Mouse (Mus musculus) gonadal fat pad, adult 2 months (tissue): ENCODE data around the gene Asb15. TPM values are rescaled to one million over a fixed set of nuclear protein-coding genes. Genes with fewer than 3 reads are reported as not detected.

ENCODE experiments used
- DNase-seq: peaks from one replicate; pipeline ENCODE4 v3.0.0-alpha.2; 2012; ENCODE audit warnings: low read depth
- polyA plus RNA-seq: library from polyadenylated mRNA; depleted of rRNA; stranded (reverse); fragments of >200 nt; gene quantifications from 2 replicates; pipeline ENCODE4 v1.2.3, GENCODE M21; 2012; rRNA removed

The Asb15 gene
- polyA plus RNA-seq: 0.36 and 0.41 TPM in 2 replicates

DNA sequence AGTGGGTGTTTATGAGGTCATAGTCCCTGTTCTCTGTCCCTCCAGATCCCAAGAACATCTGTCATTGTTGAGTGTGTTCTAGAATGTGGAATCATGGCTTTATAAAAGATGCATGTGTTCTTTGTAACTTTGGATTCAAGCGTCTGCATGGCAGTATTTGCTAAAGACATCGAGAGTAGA is at the start of gene Asb15:
Gene Asb15, plus strand, starts transcription at position 81 of the 180 bp plus-strand sequence.
- no peak for DNase-seq

DNA sequence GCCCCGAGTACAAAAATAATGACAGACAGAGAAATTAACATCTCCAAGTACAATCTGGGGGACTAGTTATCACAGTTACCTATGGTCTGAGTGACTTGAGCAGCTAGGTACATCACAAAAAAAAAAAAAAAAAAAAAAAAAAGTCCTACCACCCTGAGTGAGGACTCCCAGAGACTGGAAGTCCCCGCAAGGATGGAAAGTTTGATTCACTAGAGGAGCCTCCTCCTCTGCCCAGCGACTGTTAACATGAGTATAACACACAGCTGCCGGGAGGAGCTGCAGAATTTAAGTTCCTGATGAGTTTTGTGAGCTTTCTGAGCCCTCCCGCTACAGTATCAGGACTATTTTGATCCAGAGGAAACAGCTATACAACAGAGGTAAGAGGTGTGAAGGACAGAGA is 41.4 kb upstream of the Asb15 start:
- DNase-seq: no peak

- no peak for DNase-seq
These were observed 37.6 kb upstream of the Asb15 start for GRCm38 (mm10) chr6:24490341-24490740.

GRCm38 (mm10) chr6:24504141-24504540 is 23.8 kb upstream of the Asb15 start:
- DNase-seq: no peak

GRCm38 (mm10) chr6:24514552-24515284 is 13.2 kb upstream of the Asb15 start, which contains the start of gene Iqub:
Gene Iqub (minus strand): TSS chr6:24515067.
- no peak for DNase-seq

DNA sequence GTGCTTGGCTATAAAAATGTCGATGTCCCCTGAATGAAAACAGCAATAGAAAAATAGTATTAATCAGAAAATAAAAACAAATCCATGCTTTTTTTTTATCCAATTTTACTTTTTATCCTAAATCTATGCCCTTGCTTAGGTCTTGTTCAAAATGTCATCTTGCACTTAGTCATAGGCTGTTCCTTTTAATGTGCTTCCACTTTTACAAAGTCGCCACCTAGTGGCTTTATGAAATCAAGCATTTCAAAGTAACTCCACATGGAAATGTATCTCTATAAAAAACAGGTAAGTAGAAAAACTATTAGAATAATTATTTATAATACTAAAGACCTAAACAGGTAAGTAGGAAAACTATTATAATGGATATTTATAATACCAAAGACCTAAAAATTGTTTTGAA is 11.7 kb upstream of the Asb15 start:
- no peak for DNase-seq

DNA sequence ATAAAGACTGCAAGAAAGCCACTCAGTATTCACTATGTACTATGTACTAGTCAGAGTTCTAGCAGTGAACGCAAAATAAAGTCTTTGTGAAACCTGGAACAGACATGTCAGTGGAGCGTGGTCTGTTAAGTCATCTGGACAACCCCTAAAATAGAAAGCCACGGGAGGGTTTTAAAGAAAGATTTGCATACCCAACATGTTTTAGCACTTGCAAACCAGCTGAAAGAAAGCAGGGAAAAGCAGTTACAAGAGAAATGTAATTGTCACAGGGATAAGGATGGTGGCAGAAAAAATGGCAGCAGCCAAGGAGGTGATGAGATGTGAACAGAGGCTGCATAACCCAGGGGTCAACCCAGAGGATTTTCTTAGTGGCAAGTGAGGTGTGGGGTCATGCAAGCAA is 2.2 kb upstream of the Asb15 start:
- DNase-seq: no peak

- peak; percentile 77 for DNase-seq
These were observed 535 bp upstream of the Asb15 start, which contains the start of gene Ndufa5 for GRCm38 (mm10) chr6:24527155-24528063. Gene Ndufa5 (minus strand): TSS chr6:24528013.

DNA sequence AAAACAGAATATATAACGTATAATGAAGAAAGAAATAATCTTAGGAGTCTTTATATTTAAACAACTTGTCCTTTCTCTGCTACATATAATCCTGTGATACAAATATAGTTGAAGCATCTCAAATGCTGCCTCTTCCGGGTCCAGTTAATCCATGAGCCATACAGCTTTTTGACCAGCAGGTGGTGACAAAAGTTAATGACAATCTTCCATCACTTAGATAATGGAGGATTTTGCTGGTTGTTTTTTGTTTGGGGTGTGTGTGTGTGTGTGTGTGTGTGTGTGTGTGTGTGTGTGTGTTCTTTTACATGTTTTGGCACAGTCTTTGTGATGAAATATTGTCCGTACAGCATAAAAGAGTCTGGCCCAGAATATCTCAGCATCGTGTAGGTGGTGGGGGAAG is 2.2 kb downstream of the Asb15 start:
- DNase-seq: no peak

DNA sequence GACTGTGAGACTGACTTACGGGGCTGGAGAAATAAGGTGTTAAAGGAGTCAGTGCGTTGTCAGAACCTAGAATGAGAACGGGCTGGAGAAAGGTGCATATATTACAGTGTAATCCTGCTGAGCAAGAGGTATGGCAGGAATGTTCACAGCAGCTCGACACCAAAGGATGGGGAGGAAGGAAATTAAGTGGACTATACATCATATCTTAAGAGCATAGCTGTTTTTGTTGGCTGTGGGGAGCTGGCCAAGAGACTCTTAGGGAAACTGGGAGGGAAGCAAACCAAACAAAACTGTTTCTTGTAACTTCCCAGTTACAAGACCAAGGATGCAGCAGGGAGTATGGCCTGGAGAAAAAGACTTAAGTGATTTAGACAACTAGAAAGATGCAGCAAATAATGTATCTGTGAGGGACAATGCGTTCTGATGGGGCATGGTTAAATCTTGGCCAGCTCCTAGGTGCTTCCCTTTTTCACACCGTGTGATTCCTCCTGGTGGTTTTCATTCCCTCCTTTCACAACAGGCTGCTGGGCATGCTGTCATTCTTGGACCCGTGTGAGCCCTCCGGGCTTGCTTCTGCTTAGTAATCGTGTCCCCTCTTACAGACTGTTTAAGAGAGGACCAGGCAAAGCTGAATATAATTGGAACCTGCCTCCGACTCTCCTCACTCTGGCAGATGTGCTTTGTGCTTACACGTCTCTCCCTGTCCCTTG is 2.9 kb downstream of the Asb15 start:
- no peak for DNase-seq

- DNase-seq: no peak
These were observed 4.9 kb downstream of the Asb15 start for GRCm38 (mm10) chr6:24532804-24533203.

DNA sequence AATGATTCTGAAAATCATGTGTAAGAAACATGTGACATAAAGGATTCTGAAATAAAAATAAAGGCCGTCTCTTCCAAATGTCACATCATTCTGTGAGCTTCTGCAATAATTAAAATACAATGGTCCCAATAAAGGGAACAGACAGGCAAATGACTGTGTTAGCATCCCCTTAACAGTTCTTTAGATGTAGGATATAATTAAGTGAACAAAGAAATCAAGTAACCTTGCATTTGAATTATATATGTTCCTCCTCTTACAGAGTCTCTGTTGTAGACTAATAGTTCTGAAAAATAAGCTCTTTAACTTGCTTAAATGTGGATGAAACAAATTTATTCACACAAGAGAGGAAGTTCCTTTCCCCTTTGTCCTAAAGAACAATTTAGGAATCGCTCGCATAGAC is 10.5 kb downstream of the Asb15 start:
- DNase-seq: no peak

- DNase-seq: no peak
These were observed 12.2 kb downstream of the Asb15 start for GRCm38 (mm10) chr6:24540106-24540505.

DNA sequence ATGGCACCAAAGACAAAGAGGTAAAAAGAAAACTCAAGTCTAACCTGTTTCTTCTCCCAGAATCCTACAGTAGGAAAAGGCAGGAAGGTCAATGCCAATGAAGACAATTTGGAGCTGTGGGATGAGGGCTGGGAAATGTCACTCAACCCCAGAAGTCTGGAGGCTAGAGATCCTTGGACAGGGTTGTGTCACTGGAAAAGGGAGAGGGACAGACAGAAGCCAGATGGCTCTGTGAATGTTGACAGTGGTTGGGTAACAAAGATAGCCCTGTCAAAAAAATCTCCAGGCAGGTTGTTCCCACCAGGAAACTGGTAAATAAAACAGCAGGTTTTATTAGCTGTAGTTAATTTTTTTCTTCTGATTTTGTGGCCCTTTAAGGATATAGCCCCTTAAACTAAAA is 14.4 kb downstream of the Asb15 start:
- DNase-seq: no peak

DNA sequence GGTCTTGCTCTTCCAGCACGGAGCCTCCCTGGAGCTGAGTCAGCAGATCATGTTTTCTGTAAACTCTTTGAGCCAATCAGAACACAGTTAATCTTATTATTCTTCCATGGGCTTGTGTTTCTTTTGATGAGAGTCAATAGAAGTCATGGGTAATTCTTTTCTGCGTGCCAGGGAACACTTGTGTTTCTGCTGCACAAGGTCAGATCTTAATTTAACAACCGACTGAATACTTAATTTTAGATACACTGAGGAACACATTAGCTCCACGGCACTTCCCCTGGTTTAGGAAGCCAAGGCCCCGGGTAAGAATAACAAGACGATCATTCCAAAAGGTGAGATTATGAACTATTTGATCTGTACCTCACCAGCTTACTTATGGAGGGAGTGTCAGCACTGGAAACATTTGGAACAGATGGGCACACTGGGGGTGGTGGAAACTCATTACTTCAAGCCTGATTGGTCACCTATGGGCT is 15.2 kb downstream of the Asb15 start:
- no peak for DNase-seq

GRCm38 (mm10) chr6:24546716-24547420 is 18.9 kb downstream of the Asb15 start:
- no peak for DNase-seq

DNA sequence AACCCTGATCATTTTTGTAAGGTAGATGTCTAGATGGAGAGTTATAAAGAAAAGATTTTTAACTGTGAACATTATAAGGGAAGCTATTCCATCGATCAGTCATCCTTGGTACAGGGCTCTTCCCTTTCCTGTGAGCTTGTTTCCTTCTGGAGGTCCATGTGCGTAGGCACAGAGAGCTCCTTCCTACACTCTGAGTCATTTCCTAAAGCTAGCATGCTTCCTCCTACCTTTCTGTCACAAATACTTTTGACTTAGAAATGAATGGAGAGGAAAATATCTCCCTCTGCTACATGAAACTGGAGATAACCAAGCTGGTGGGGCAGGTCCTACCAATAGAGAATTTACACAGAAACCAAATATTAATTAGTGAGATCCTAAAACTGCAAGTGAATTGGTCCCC is 21.9 kb downstream of the Asb15 start:
- DNase-seq: no peak

DNA sequence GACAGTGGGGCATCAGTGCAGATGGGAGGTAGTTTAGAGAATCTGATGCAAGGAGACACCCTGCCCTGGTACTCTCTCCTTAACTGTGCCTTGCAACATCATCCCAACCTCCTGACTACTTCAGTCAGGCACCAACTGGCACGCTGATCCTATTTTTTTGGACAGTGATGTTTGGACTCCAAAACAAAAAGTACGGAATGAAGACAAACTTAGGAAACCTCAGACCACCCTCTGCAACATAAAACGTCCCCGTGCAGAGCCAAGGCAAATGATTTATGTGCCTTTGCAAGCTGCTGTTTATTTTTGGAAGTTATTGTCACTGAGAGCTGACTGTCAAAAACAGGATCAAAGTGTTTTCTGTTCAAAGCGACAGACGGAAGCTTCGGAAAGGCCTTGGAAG is 24.1 kb downstream of the Asb15 start:
- DNase-seq: no peak

- no peak for DNase-seq
These were observed 26.6 kb downstream of the Asb15 start for GRCm38 (mm10) chr6:24554427-24555086.

DNA sequence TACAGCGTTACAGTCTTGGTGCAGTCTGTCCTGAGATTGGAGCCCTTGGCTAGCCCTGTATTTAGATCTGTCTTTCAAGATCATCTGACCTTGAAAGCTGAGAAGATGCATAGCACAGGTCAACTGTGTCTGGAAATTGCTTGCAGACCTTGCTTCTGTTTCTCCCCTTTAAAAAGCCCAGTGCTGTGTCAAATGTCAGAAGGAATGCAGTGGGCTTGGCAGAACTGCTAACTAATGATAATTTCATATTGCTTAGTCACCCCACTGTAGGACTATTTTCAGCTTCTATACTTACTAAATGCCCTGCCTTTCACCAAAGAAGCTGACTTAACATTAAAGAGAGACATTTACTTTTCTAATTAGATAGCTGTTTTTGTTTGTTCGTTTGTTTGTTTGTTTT is 27.5 kb downstream of the Asb15 start:
- no peak for DNase-seq

DNA sequence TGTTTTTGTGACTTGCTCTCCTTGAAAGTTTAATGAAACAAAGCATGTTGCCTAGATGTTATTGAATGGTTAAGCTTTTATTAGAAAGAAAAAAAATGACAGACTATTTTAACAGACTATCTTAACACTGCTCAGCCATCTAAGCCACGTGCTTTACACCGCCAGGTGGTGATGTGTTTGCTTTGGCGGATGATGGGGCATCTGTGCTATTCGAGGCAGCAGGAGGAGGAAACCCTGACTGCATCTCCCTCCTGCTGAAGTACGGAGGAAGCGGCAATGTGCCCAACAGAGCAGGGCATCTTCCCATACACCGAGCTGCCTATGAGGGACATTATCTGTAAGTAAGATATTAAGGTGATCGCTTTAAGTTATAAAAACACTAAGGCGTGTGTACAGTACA is 36.1 kb downstream of the Asb15 start:
- DNase-seq: no peak
